Mouse (Mus musculus): Measurements from ENCODE around the gene Gm4836. TPM values are rescaled to one million over a fixed set of nuclear protein-coding genes. Genes with fewer than 3 reads are reported as not detected.
"Not testable (repeated sequence)": the region's sequence is repeated elsewhere in the genome, so short reads cannot be mapped to it uniquely, and the experiment has no call there.

The Gm4836 gene
- total RNA-seq (2021): not detected
- long read RNA-seq, experiment 1: 0 reads
- long read RNA-seq, experiment 2: 0 reads

DNA sequence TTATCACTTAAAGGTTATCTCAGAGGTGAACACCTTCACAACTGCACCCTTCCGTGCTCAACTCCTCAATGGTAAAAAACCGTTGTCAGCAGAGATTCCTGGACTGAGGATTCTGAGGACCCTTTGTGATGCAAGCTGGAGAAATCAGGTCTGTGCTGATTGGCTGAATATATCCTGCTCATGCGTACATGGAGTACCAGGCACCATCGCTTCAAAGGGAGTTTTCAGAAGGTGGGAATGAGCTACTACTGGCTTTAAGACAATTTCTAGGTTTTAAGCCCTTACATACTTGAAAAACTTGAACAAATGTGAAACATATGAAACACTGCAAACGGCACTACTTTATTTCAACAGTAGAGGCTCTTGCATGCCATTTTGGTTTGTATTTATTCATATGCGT is at the start of gene Gm4836:
TSS of gene Gm4836 (minus strand) at position 101 of the 400 bp plus-strand sequence.
- intact Hi-C loops (cut with DNase I; ENCODE audit: low total_unique reads); DNase-seq: not testable (repeated sequence)

Data from gastrocnemius, postnatal 14 days (tissue).